Mouse (Mus musculus): ENCODE results near the gene Itpkb.

Gene Itpkb

GRCm38 (mm10) chr1:180343434-180344210 lies 13.3 kb downstream of the Itpkb start:
- no peak for DNase-seq (ENCODE audit: low spot score in 2 of 2)

- no peak for DNase-seq (ENCODE audit: low spot score in 2 of 2)
Measured at GRCm38 (mm10) chr1:180345098-180345497, 14.8 kb downstream of the Itpkb start.

- no peak for DNase-seq (ENCODE audit: low spot score in 2 of 2)
Measured at GRCm38 (mm10) chr1:180347059-180347458, 16.8 kb downstream of the Itpkb start.

GRCm38 (mm10) chr1:180347907-180348306 lies 17.6 kb downstream of the Itpkb start:
- no peak for DNase-seq (ENCODE audit: low spot score in 2 of 2)

- DNase-seq (ENCODE audit: low spot score in 2 of 2), result no peak
Measured at GRCm38 (mm10) chr1:180349090-180349489, 18.8 kb downstream of the Itpkb start.

- no peak for DNase-seq (ENCODE audit: low spot score in 2 of 2)
Measured at GRCm38 (mm10) chr1:180352258-180352657, 22.0 kb downstream of the Itpkb start.

GRCm38 (mm10) chr1:180354129-180354528 lies 23.8 kb downstream of the Itpkb start:
- DNase-seq (ENCODE audit: low spot score in 2 of 2), result no peak

GRCm38 (mm10) chr1:180354976-180355730 lies 24.9 kb downstream of the Itpkb start:
- no peak for DNase-seq (ENCODE audit: low spot score in 2 of 2)

- no peak for DNase-seq (ENCODE audit: low spot score in 2 of 2)
Measured at GRCm38 (mm10) chr1:180356176-180356575, 25.9 kb downstream of the Itpkb start.

- no peak for DNase-seq (ENCODE audit: low spot score in 2 of 2)
Measured at GRCm38 (mm10) chr1:180356857-180357256, 26.6 kb downstream of the Itpkb start.

- no peak for DNase-seq (ENCODE audit: low spot score in 2 of 2)
Measured at GRCm38 (mm10) chr1:180357893-180358331, 27.6 kb downstream of the Itpkb start.

- no peak for DNase-seq (ENCODE audit: low spot score in 2 of 2)
Measured at GRCm38 (mm10) chr1:180358466-180358865, 28.2 kb downstream of the Itpkb start.

- no peak for DNase-seq (ENCODE audit: low spot score in 2 of 2)
Measured at GRCm38 (mm10) chr1:180359311-180359710, 29.0 kb downstream of the Itpkb start.

GRCm38 (mm10) chr1:180362176-180362575 lies 31.9 kb downstream of the Itpkb start:
- no peak for DNase-seq (ENCODE audit: low spot score in 2 of 2)

GRCm38 (mm10) chr1:180362844-180363243 lies 32.6 kb downstream of the Itpkb start:
- DNase-seq (ENCODE audit: low spot score in 2 of 2), result no peak

GRCm38 (mm10) chr1:180363317-180363716 lies 33.0 kb downstream of the Itpkb start:
- DNase-seq (ENCODE audit: low spot score in 2 of 2), result no peak

- no peak for DNase-seq (ENCODE audit: low spot score in 2 of 2)
Measured at GRCm38 (mm10) chr1:180364005-180364404, 33.7 kb downstream of the Itpkb start.

GRCm38 (mm10) chr1:180364720-180365119 lies 34.4 kb downstream of the Itpkb start:
- no peak for DNase-seq (ENCODE audit: low spot score in 2 of 2)

GRCm38 (mm10) chr1:180365180-180365810 lies 35.0 kb downstream of the Itpkb start:
- DNase-seq (ENCODE audit: low spot score in 2 of 2), result peak; percentile 89 to 94

- no peak for DNase-seq (ENCODE audit: low spot score in 2 of 2)
Measured at GRCm38 (mm10) chr1:180365983-180366811, 35.9 kb downstream of the Itpkb start.

- DNase-seq (ENCODE audit: low spot score in 2 of 2), result no peak
Measured at GRCm38 (mm10) chr1:180367045-180367619, 36.8 kb downstream of the Itpkb start.

All from left cerebral cortex, adult 9 months (tissue).